Mouse (Mus musculus) adrenal gland, adult 10 weeks (tissue): ENCODE data around the gene Frem3. TPM values are rescaled to one million over a fixed set of nuclear protein-coding genes. Genes with fewer than 3 reads are reported as not detected.

Experiments used
- polyA plus RNA-seq: library from polyadenylated mRNA; stranded (reverse); fragments of 350-450 nt; fragmentation: Illumina TruSeq; extraction: RNeasy Lipid Tissue Mini Kit (QIAGEN cat#74804); gene quantifications from one replicate; pipeline ENCODE4 v1.2.3, GENCODE M21; 2014; ENCODE audit warnings: low read depth, low replicate concordance

Gene Frem3
- polyA plus RNA-seq = not detected

GRCm38 (mm10) chr8:80610549-80611440, at the start of gene Frem3:
Frem3 (plus strand) TSS chr8:80611080.

GRCm38 (mm10) chr8:80739155-80739924, 128.5 kb downstream of the Frem3 start, which contains the start of gene Smarca5:
Smarca5 (minus strand) TSS chr8:80739497.

Other genes starting within 250 kb of the Frem3 start
- gene Gypa, start 117.3 kb upstream of the Frem3 start, polyA plus RNA-seq = 0.41 TPM
- gene Smarca5, start 128.4 kb downstream of the Frem3 start, polyA plus RNA-seq = 241 TPM